Mouse (Mus musculus) ES-Bruce4 (cell line): Measurements from ENCODE around the gene Duox2.

ENCODE experiments used
- CTCF ChIP-seq: IDR thresholded peaks from one replicate; pipeline ENCODE4 v1.8.1; 2011; ENCODE audit warnings: low read depth, low read length
- EP300 ChIP-seq: IDR thresholded peaks from 2 replicates; pipeline ENCODE4 v1.6.1; 2011; ENCODE audit warnings: low read depth, low read length; ENCODE audit not compliant: insufficient read depth
- POLR2A ChIP-seq: IDR thresholded peaks from one replicate; pipeline ENCODE4 v1.8.1; 2011; ENCODE audit warnings: low read length; ENCODE audit not compliant: insufficient read depth

DNA sequence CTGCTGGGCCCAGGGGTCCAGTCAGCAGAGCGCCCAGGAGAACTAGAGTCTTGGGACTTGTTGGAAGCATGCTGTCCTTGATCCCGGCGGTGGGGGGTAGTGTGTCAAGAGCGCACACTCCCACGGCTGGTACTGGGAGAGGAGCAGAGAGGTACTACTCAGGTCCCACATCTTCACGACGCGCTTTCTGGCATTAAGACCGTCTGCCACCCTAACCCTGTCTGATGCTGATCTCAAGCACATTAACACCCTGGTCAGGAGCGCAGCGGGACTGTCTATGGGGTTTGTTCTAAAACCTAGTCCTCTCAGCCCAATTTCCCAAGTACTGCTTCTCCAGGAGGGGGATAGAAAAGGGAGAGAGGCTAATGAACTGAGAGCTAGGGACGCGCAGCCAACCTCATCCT is at the start of gene Duox2:
- no peak for TF ChIP-seq POLR2A
- TF ChIP-seq CTCF = no peak
- TF ChIP-seq EP300 = no peak
